ENCODE assay signal across 9 mouse cellular contexts in genomic region chr13:113031792-113032571, GRCm38 (mm10). TPM values are rescaled to one million over a fixed set of nuclear protein-coding genes. Genes with fewer than 3 reads are reported as not detected.
DNase-seq lines count a peak whose midpoint lies in the region; ATAC-seq and TF ChIP-seq lines count a peak whose summit lies in the region.
"Had no signal": no experiment of that assay in that cellular context is flagged by ENCODE, and none has a peak within 500 bp of the region (broad histone marks: within the 10 kb centered on the region; RNA-seq: fewer than 3 reads in every experiment).

No protein-coding gene starts in this region.

- TF ChIP-seq CTCF in gastrocnemius, adult 2 months (IDR thresholded peaks at IDR 0.05): no peak

- H3K4me1 ChIP-seq in hindbrain, embryonic 12.5 days: peaks cover 19% of the 10 kb centered on the region
- peaks cover 27% of the 10 kb centered on the region for H3K4me1 ChIP-seq in liver, embryonic 12.5 days
- peaks cover 31% of the 10 kb centered on the region for H3K4me1 ChIP-seq in neural tube, embryonic 15.5 days

- H3K4me2 ChIP-seq in hindbrain, embryonic 12.5 days (replicated peaks): peak overlapping the region; percentile 92
- H3K4me2 ChIP-seq in liver, embryonic 12.5 days: peak overlapping the region; percentile 74
- peak overlapping the region; percentile 96 for H3K4me2 ChIP-seq in neural tube, embryonic 15.5 days

- no peaks in the 10 kb centered on the region for H3K36me3 ChIP-seq in hindbrain, embryonic 12.5 days
- H3K36me3 ChIP-seq in liver, embryonic 12.5 days: no peaks in the 10 kb centered on the region
- no peaks in the 10 kb centered on the region for H3K36me3 ChIP-seq in neural tube, embryonic 15.5 days

- peak overlapping the region; percentile 66 for H3K4me3 ChIP-seq in gastrocnemius, adult 2 months
- peak overlapping the region; percentile 55 for H3K4me3 ChIP-seq in hindbrain, embryonic 12.5 days
- H3K4me3 ChIP-seq in liver, embryonic 12.5 days: peak overlapping the region; percentile 54
- peak overlapping the region; percentile 65 for H3K4me3 ChIP-seq in neural tube, embryonic 15.5 days (replicated peaks)

- H3K27ac ChIP-seq in gastrocnemius, adult 2 months: no peak overlapping the region
- peak overlapping the region; percentile 72 for H3K27ac ChIP-seq in hindbrain, embryonic 12.5 days
- no peak overlapping the region for H3K27ac ChIP-seq in liver, embryonic 12.5 days
- peak overlapping the region; percentile 82 for H3K27ac ChIP-seq in neural tube, embryonic 15.5 days (replicated peaks)

- no peaks in the 10 kb centered on the region for H3K9me3 ChIP-seq in hindbrain, embryonic 12.5 days (replicated peaks)
- H3K9me3 ChIP-seq in liver, embryonic 12.5 days (replicated peaks): no peaks in the 10 kb centered on the region
- H3K9me3 ChIP-seq in neural tube, embryonic 15.5 days (replicated peaks): no peaks in the 10 kb centered on the region

- WGBS in hindbrain, embryonic 12.5 days: under 1% methylated on average over 40 of the region's 40 CpGs
- 1% methylated on average over 40 of the region's 40 CpGs for WGBS in liver, embryonic 12.5 days (ENCODE audit: insufficient replicate concordance)
- under 1% methylated on average over 40 of the region's 40 CpGs for WGBS in neural tube, embryonic 15.5 days

- H3K9ac ChIP-seq in hindbrain, embryonic 12.5 days: peak overlapping the region; percentile 67
- H3K9ac ChIP-seq in liver, embryonic 12.5 days: peak overlapping the region; percentile 27; the same call in 1 of the 2 replicates
- peak overlapping the region; percentile 63 for H3K9ac ChIP-seq in neural tube, embryonic 15.5 days (replicated peaks)

- DNase-seq in gastrocnemius, adult 2 months: peak; percentile 32
- no peak for DNase-seq in gastrocnemius, adult 8-10 months (ENCODE audit: low spot score in 2 of 2)
- peak; percentile 79 for DNase-seq in CD4-positive, CD25-positive, alpha-beta regulatory T cell, adult 2 months (ENCODE audit: low read depth, low spot score)
- peak; percentile 60 to 64 for DNase-seq in cerebellum, postnatal 14 days
- DNase-seq in MN1 (ENCODE audit: low spot score): no peak

- peaks cover 47% of the 10 kb centered on the region for H3K27me3 ChIP-seq in hindbrain, embryonic 12.5 days
- H3K27me3 ChIP-seq in liver, embryonic 12.5 days (replicated peaks): peaks cover 85% of the 10 kb centered on the region
- H3K27me3 ChIP-seq in neural tube, embryonic 15.5 days (replicated peaks): peaks cover 46% of the 10 kb centered on the region

- intact Hi-C loops in gastrocnemius, adult 2 months (cut with DNase I): loop anchor here (10.0 kb wide), 1 partner anchor 357 kb away; no protein-coding TSS in a partner anchor

- peak; percentile 67 for ATAC-seq in hindbrain, embryonic 12.5 days (ENCODE audit: low FRiP score)
- ATAC-seq in liver, embryonic 12.5 days: peak; percentile 10; the same call in 1 of the 2 replicates
- ATAC-seq in neural tube, embryonic 15.5 days (ENCODE audit: low FRiP score): peak; percentile 73

RNA-seq across cellular contexts. Expression of gene Cdc20b, which starts 2.9 kb away (rescaled TPM):
- total RNA-seq in gastrocnemius, adult 2 months (2021): not detected
- total RNA-seq in gastrocnemius, adult 8-10 months (2022): not detected
- 0.68 and 2.1 TPM in 2 replicates for polyA plus RNA-seq in hindbrain, embryonic 12.5 days (2016; fragmentation: Nextera tagmentation; extraction: Ambion mirVana)
- not detected in 2 replicates for polyA plus RNA-seq in liver, embryonic 12.5 days (2016; fragmentation: Nextera tagmentation; extraction: Ambion mirVana)
- not detected in 2 replicates for polyA plus RNA-seq in neural tube, embryonic 15.5 days (2015; fragmentation: Nextera tagmentation; extraction: Ambion mirVana)
- total RNA-seq: MEL had no signal

RNA-seq across cellular contexts. Expression of gene Gpx8, which starts 14.2 kb away (rescaled TPM):
- 10 to 100 TPM in 1 of 2 experiments, 1 to 10 TPM in 1; 5.5 to 10.6 TPM for total RNA-seq in gastrocnemius, adult 2 months (2021)
- total RNA-seq in gastrocnemius, adult 8-10 months (2022): 1 to 10 TPM; 2.9 to 5.1 (median 4.2) TPM
- polyA plus RNA-seq in hindbrain, embryonic 12.5 days (2016; fragmentation: Nextera tagmentation; extraction: Ambion mirVana): 110 and 116 TPM in 2 replicates
- 17.3 and 17.5 TPM in 2 replicates for polyA plus RNA-seq in liver, embryonic 12.5 days (2016; fragmentation: Nextera tagmentation; extraction: Ambion mirVana)
- polyA plus RNA-seq in neural tube, embryonic 15.5 days (2015; fragmentation: Nextera tagmentation; extraction: Ambion mirVana): 59.3 and 62.5 TPM in 2 replicates
- total RNA-seq: MEL had no signal

RNA-seq across cellular contexts. Expression of gene Mcidas, which starts 38.3 kb away (rescaled TPM):
- total RNA-seq in gastrocnemius, adult 2 months (2021): not detected
- not detected for total RNA-seq in gastrocnemius, adult 8-10 months (2022)
- 1.6 and 1.7 TPM in 2 replicates for polyA plus RNA-seq in hindbrain, embryonic 12.5 days (2016; fragmentation: Nextera tagmentation; extraction: Ambion mirVana)
- polyA plus RNA-seq in liver, embryonic 12.5 days (2016; fragmentation: Nextera tagmentation; extraction: Ambion mirVana): not detected in 2 replicates
- polyA plus RNA-seq in neural tube, embryonic 15.5 days (2015; fragmentation: Nextera tagmentation; extraction: Ambion mirVana): 0.08 and 0.11 TPM in 2 replicates
- total RNA-seq: MEL had no signal

RNA-seq across cellular contexts. Expression of gene Ccno, which starts 44.4 kb away (rescaled TPM):
- total RNA-seq in gastrocnemius, adult 2 months (2021): not detected
- not detected for total RNA-seq in gastrocnemius, adult 8-10 months (2022)
- 2.8 and 3.7 TPM in 2 replicates for polyA plus RNA-seq in hindbrain, embryonic 12.5 days (2016; fragmentation: Nextera tagmentation; extraction: Ambion mirVana)
- polyA plus RNA-seq in liver, embryonic 12.5 days (2016; fragmentation: Nextera tagmentation; extraction: Ambion mirVana): 0.11 and 0.22 TPM in 2 replicates
- polyA plus RNA-seq in neural tube, embryonic 15.5 days (2015; fragmentation: Nextera tagmentation; extraction: Ambion mirVana): 0.13 and 0.37 TPM in 2 replicates

Comparison
In these comparisons a context has a peak if more than half of its experiments do, and no peak if none do; other contexts are left out.
1. DNase-seq: peak in gastrocnemius, adult 2 months (single experiment), CD4-positive, CD25-positive, alpha-beta regulatory T cell, adult 2 months (single experiment) and cerebellum, postnatal 14 days (2 of 2); none in gastrocnemius, adult 8-10 months (0 of 2) and MN1 (single experiment).
2. H3K27ac ChIP-seq: peak in hindbrain, embryonic 12.5 days (single experiment) and neural tube, embryonic 15.5 days (single experiment); none in gastrocnemius, adult 2 months (single experiment) and liver, embryonic 12.5 days (single experiment).
3. ATAC-seq: peak in every context shown above with its lines; median percentile 73 in neural tube, embryonic 15.5 days; 67 in hindbrain, embryonic 12.5 days; 10 in liver, embryonic 12.5 days.
4. Peak in every context shown above with its lines, with median percentiles within 50 percentile points of each other: H3K4me3 ChIP-seq, H3K4me2 ChIP-seq and H3K9ac ChIP-seq.